Mouse (Mus musculus): ENCODE results near the gene Trip12.

DNA sequence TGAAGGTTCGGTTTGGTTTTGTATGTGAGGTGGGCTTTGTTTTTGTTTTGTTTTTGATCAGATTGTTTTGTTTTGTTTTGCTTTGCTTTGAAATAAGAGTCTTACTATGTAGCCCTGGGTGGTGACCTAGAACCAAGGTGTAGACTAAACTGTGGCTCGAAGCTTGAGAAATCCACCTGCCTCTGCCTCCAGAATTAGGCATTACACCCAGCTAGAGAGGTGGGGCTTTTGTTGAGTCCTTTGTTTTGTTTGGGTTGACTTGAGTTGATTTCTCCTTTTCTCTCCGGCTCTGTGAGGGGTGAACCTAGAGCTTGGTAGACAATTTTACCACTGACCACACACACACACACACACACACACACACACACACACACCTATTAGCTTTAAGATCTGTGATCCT, 745 bp upstream of the Trip12 start:
- TF ChIP-seq EP300 (optimal IDR thresholded peaks at IDR 0.05): no peak
- no peak for TF ChIP-seq CTCF (IDR thresholded peaks at IDR 0.05; ENCODE audit: low read depth)

Data from stomach, postnatal 0 days (tissue).